Comparison of ENCODE assay signal across 8 mouse cellular contexts in the genomic region with DNA sequence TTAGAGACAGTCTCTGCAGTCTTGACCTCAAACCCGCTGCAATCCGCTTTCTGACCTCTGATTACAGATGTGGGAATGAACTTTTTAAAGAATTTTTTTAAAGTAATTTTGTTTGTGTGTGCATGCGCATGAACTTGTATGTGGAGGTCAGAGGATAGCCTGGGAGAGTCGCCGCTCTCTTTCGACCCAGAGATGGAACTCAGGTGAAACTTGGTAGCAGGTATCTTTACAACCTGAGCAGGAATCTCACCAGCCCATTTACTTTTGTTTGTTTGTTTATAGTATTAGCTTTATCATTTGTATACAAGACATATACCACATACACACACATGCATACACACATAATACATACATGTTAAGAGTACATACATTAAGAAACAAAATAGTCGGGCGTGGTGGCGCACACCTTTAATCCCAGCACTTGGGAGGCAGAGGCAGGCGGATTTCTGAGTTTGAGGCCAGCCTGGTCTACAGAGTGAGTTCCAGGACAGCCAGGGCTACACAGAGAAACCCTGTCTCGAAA. TPM values are rescaled to one million over a fixed set of nuclear protein-coding genes. Genes with fewer than 3 reads are reported as not detected.
A peak's percentile ranks its signal among the peaks of the same experiment; 100 is the strongest.
DNase-seq lines count a peak whose midpoint lies in the region; ATAC-seq and TF ChIP-seq lines count a peak whose summit lies in the region.

No protein-coding gene starts in this region.

- H3K4me2 ChIP-seq in kidney, postnatal 0 days (ENCODE audit: low read length): peak overlapping the region; percentile 95
- H3K4me2 ChIP-seq in embryonic facial prominence, embryonic 13.5 days: peak overlapping the region; percentile 96
- peak overlapping the region; percentile 86 for H3K4me2 ChIP-seq in intestine, embryonic 15.5 days (replicated peaks)
- peak overlapping the region; percentile 92 for H3K4me2 ChIP-seq in myocyte (ENCODE audit: low read depth)

- H3K4me3 ChIP-seq in kidney, postnatal 0 days (replicated peaks; ENCODE audit: low read depth, low read length): peak overlapping the region; percentile 92
- H3K4me3 ChIP-seq in embryonic facial prominence, embryonic 13.5 days: peak overlapping the region; percentile 93
- peak overlapping the region; percentile 82 for H3K4me3 ChIP-seq in intestine, embryonic 15.5 days (replicated peaks)
- H3K4me3 ChIP-seq in myocyte: peak overlapping the region; percentile 54

- no peak for TF ChIP-seq CTCF in kidney, postnatal 0 days (IDR thresholded peaks at IDR 0.05; ENCODE audit: low read depth)

- no peaks in the 10 kb centered on the region for H3K27me3 ChIP-seq in kidney, postnatal 0 days (ENCODE audit: insufficient read depth, low read length)
- H3K27me3 ChIP-seq in embryonic facial prominence, embryonic 13.5 days: 0 out of 2 replicates have a peak, but pooled peaks cover 4% of the 10 kb centered on the region
- no peaks in the 10 kb centered on the region for H3K27me3 ChIP-seq in intestine, embryonic 15.5 days (replicated peaks)
- no peaks in the 10 kb centered on the region for H3K27me3 ChIP-seq in myocyte (ENCODE audit: control insufficient read depth, insufficient read depth, insufficient read length)

- WGBS in kidney, postnatal 0 days: 55% methylated on average over 11 of the region's 11 CpGs
- WGBS in embryonic facial prominence, embryonic 13.5 days: 52% methylated on average over 11 of the region's 11 CpGs
- WGBS in intestine, embryonic 15.5 days: 52% methylated on average over 11 of the region's 11 CpGs

- H3K4me1 ChIP-seq in kidney, postnatal 0 days (replicated peaks; ENCODE audit: insufficient read depth, low read length): peaks cover 9% of the 10 kb centered on the region
- H3K4me1 ChIP-seq in embryonic facial prominence, embryonic 13.5 days: peaks cover 14% of the 10 kb centered on the region
- peaks cover 10% of the 10 kb centered on the region for H3K4me1 ChIP-seq in intestine, embryonic 15.5 days (replicated peaks)

- no peak; the same call in 1 of the 2 replicates for ATAC-seq in kidney, postnatal 0 days (replicated peaks; ENCODE audit: low FRiP score, low read depth)
- no peak for ATAC-seq in embryonic facial prominence, embryonic 13.5 days (ENCODE audit: insufficient number of reproducible peaks, insufficient read depth, low FRiP score, low TSS enrichment, low read depth)
- ATAC-seq in intestine, embryonic 15.5 days: peak; percentile 14; the same call in 1 of the 2 replicates

- DNase-seq in kidney, postnatal 0 days (ENCODE audit: low spot score): no peak
- no peak for DNase-seq in kidney, postnatal 14 days
- no peak for DNase-seq in MN1 (ENCODE audit: low spot score)
- no peak for DNase-seq in right cerebral cortex, postnatal 10 days (ENCODE audit: low spot score in 2 of 2)
- no peak for DNase-seq in adrenal gland, adult 2 months

- no peaks in the 10 kb centered on the region for H3K9me3 ChIP-seq in kidney, postnatal 0 days (replicated peaks; ENCODE audit: low read length)
- H3K9me3 ChIP-seq in embryonic facial prominence, embryonic 13.5 days: no peaks in the 10 kb centered on the region
- no peaks in the 10 kb centered on the region for H3K9me3 ChIP-seq in intestine, embryonic 15.5 days

- peak overlapping the region; percentile 80; the same call in 1 of the 2 replicates for H3K9ac ChIP-seq in kidney, postnatal 0 days (ENCODE audit: low read depth, low read length)
- peak overlapping the region; percentile 89 for H3K9ac ChIP-seq in embryonic facial prominence, embryonic 13.5 days
- peak overlapping the region; percentile 32; the same call in 1 of the 2 replicates for H3K9ac ChIP-seq in intestine, embryonic 15.5 days

- peaks cover 11% of the 10 kb centered on the region for H3K36me3 ChIP-seq in kidney, postnatal 0 days (ENCODE audit: insufficient read depth, low read length)
- H3K36me3 ChIP-seq in embryonic facial prominence, embryonic 13.5 days: peaks cover 14% of the 10 kb centered on the region
- no peaks in the 10 kb centered on the region for H3K36me3 ChIP-seq in intestine, embryonic 15.5 days
- H3K36me3 ChIP-seq in myocyte (ENCODE audit: control insufficient read depth, insufficient read depth): peaks cover 2% of the 10 kb centered on the region

- TF ChIP-seq POLR2A in myocyte (IDR thresholded peaks at IDR 0.05; ENCODE audit: insufficient read length, low read depth): no peak

- H3ac ChIP-seq in myocyte (ENCODE audit: control insufficient read depth, insufficient read length): peak overlapping the region; percentile 36

- H3K27ac ChIP-seq in kidney, postnatal 0 days: no peak overlapping the region
- H3K27ac ChIP-seq in embryonic facial prominence, embryonic 13.5 days: no peak overlapping the region; the same call in 1 of the 2 replicates
- H3K27ac ChIP-seq in intestine, embryonic 15.5 days: no peak overlapping the region

- peaks cover 27% of the 10 kb centered on the region for H3K79me2 ChIP-seq in myocyte (ENCODE audit: control insufficient read depth, insufficient read depth)

TF ChIP-seq in myocyte, 11 proteins besides CTCF, POLR2A, EP300 and RAD21:
- TF ChIP-seq TCF12 (IDR thresholded peaks at IDR 0.05; ENCODE audit: insufficient read depth, poor library complexity, severe bottlenecking): no peak
- no peak for TF ChIP-seq USF1 (IDR thresholded peaks at IDR 0.05; ENCODE audit: low read depth)
- TF ChIP-seq REST (IDR thresholded peaks at IDR 0.05; ENCODE audit: insufficient read depth, insufficient read length): no peak
- no peak for TF ChIP-seq POLR2AphosphoS2 (IDR thresholded peaks at IDR 0.05; ENCODE audit: insufficient read length, low read depth)
- no peak for TF ChIP-seq SRF (IDR thresholded peaks at IDR 0.05; ENCODE audit: control insufficient read depth, insufficient read length, low read depth)
- TF ChIP-seq MYOG (IDR thresholded peaks at IDR 0.05; ENCODE audit: control insufficient read depth in 1 of 3, insufficient read depth in 1 of 3, insufficient read length in 2 of 3, low read depth in 2 of 3): no peak
- TF ChIP-seq E2F4 (IDR thresholded peaks at IDR 0.05; ENCODE audit: insufficient read depth): no peak
- no peak for TF ChIP-seq MYOD1 (IDR thresholded peaks at IDR 0.05; ENCODE audit: control insufficient read depth in 1 of 3, insufficient read length in 2 of 3, low read depth in 2 of 3)
- no peak for TF ChIP-seq CEBPB (IDR thresholded peaks at IDR 0.05; ENCODE audit: insufficient read depth, poor library complexity, severe bottlenecking)
- TF ChIP-seq TCF3 (IDR thresholded peaks at IDR 0.05; ENCODE audit: insufficient read length, low read depth): no peak

RNA-seq across cellular contexts. Expression of a gene that starts 0.4 kb away (rescaled TPM):
- polyA plus RNA-seq in kidney, postnatal 0 days (2015; fragmentation: Nextera tagmentation; extraction: Ambion mirVana): 47.2 and 51.1 TPM in 2 replicates
- polyA plus RNA-seq in embryonic facial prominence, embryonic 13.5 days (2015; fragmentation: Nextera tagmentation; extraction: Ambion mirVana): 56.5 and 58.9 TPM in 2 replicates
- polyA plus RNA-seq in intestine, embryonic 15.5 days (2015; fragmentation: Nextera tagmentation; extraction: Ambion mirVana): 67.2 and 71.2 TPM in 2 replicates
- 33.5 TPM for polyA plus RNA-seq in myocyte (2012; fragmentation: generic; extraction: Trizol)
- 10 to 100 TPM; 56.5 to 66.4 TPM for total RNA-seq in adrenal gland, adult 2 months (2021)
- 49.0 and 58.4 TPM in 2 replicates for polyA plus RNA-seq in adrenal gland, adult 2 months (2012; rRNA removed)

RNA-seq across cellular contexts. Expression of a gene that starts 38.4 kb away (rescaled TPM):
- polyA plus RNA-seq in kidney, postnatal 0 days (2015; fragmentation: Nextera tagmentation; extraction: Ambion mirVana): 138 and 155 TPM in 2 replicates
- polyA plus RNA-seq in embryonic facial prominence, embryonic 13.5 days (2015; fragmentation: Nextera tagmentation; extraction: Ambion mirVana): 163 and 164 TPM in 2 replicates
- 149 and 156 TPM in 2 replicates for polyA plus RNA-seq in intestine, embryonic 15.5 days (2015; fragmentation: Nextera tagmentation; extraction: Ambion mirVana)
- polyA plus RNA-seq in myocyte (2012; fragmentation: generic; extraction: Trizol): 94.1 TPM
- 100 to 1,000 TPM; 124 to 134 TPM for total RNA-seq in adrenal gland, adult 2 months (2021)
- polyA plus RNA-seq in adrenal gland, adult 2 months (2012; rRNA removed): 8.0 and 8.2 TPM in 2 replicates

Comparison
In these comparisons a context has a peak if more than half of its experiments do, and no peak if none do; other contexts are left out.
1. H3K9ac ChIP-seq: peak in every context shown above with its lines; median percentile 89 in embryonic facial prominence, embryonic 13.5 days; 80 in kidney, postnatal 0 days; 32 in intestine, embryonic 15.5 days.
2. RNA of a gene that starts 38.4 kb away (polyA plus RNA-seq): 163 to 164 TPM in embryonic facial prominence, embryonic 13.5 days, 149 to 156 TPM in intestine, embryonic 15.5 days, 138 to 155 TPM in kidney, postnatal 0 days and 94.1 TPM in myocyte (single experiment); 8.0 to 8.2 TPM in adrenal gland, adult 2 months; every median in the first group is over 10 times any median in the second.
3. Peak in every context shown above with its lines, with median percentiles within 50 percentile points of each other: H3K4me2 ChIP-seq and H3K4me3 ChIP-seq.